Mouse (Mus musculus): ENCODE measurements around the gene Zfp398. TPM values are rescaled to one million over a fixed set of nuclear protein-coding genes. Genes with fewer than 3 reads are reported as not detected.
A peak's percentile ranks its signal among the peaks of the same experiment; 100 is the strongest.

Gene Zfp398
- polyA plus RNA-seq, 1 experiment = 26.5 TPM

DNA sequence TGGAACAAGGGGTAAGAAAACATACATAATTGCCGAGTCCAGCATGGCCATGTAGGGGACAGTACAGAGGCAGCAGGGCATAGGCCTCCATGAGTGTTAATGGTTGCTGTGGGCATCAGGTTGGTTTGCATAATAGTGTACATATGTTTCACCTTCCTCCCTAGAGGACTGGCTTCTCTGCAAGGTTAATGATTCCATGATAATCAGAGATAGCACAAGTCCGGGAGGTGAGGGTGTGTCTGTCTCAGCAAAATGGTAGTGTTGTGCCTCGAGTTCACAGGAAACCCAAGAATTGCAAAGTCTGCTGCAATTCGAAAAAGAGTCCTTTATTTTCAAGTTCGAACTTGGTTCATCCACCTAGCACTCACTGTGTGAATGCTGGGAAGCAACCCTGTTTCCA, 81.6 kb downstream of the Zfp398 start:
- DNase-seq = no peak
- no peaks in the 10 kb centered on the region for H3K36me3 ChIP-seq (ENCODE audit: control insufficient read depth, insufficient read depth, low read length)
- no peak overlapping the region for H3K27ac ChIP-seq (ENCODE audit: control insufficient read depth, insufficient read depth, low read length)
- H3K4me3 ChIP-seq (ENCODE audit: control insufficient read depth, insufficient read depth, low read length) = no peak overlapping the region
- WGBS = 93% methylated on average over 5 of the region's 5 CpGs
- H3K27me3 ChIP-seq (ENCODE audit: control insufficient read depth, insufficient read depth, low read length) = no peaks in the 10 kb centered on the region
- H3K4me1 ChIP-seq (replicated peaks; ENCODE audit: control insufficient read depth, insufficient read depth, low read length) = peaks cover 3% of the 10 kb centered on the region; the same call in 1 of the 2 replicates
- no peak for TF ChIP-seq POLR2A (IDR thresholded peaks at IDR 0.05; ENCODE audit: control insufficient read depth, extremely low read depth, insufficient read depth, low read length, poor library complexity)
- TF ChIP-seq CTCF (IDR thresholded peaks at IDR 0.05; ENCODE audit: borderline replicate concordance, control insufficient read depth, extremely low read depth, insufficient read depth, low read length, poor library complexity) = no peak

DNA sequence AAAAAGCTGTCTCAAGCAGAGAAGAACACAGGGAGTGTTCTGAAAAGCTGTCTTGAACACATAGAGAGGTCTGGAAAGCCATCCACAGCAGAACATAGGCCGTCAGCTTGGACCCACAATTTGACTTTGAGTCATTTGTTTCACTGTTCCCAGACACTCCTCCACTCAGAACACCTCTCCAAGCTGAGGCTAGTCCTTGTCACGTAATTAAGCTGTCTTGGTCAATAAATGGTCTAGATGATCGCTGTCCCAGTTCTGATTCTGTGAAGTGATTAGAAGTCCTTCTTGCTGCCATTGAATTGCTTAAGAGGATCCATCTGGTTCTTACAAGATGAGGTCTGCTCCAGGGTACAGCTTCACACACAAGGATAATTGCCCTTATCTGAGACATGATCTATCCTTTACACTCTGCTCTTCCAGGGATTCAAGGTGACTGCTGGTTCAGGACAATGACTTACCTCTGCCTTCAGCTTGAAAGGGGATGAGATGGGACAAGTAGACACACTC, 83.4 kb downstream of the Zfp398 start:
- Histone ChIP-seq H3K4me3 (ENCODE audit: control insufficient read depth, insufficient read depth, low read length) (no peak overlapping the region), H3K4me1 (replicated peaks; ENCODE audit: control insufficient read depth, insufficient read depth, low read length) (peaks cover 4% of the 10 kb centered on the region; the same call in 1 of the 2 replicates), H3K27ac (ENCODE audit: control insufficient read depth, insufficient read depth, low read length) (no peak overlapping the region), H3K36me3 (ENCODE audit: control insufficient read depth, insufficient read depth, low read length) (no peaks in the 10 kb centered on the region), H3K27me3 (ENCODE audit: control insufficient read depth, insufficient read depth, low read length) (no peaks in the 10 kb centered on the region)
- DNase-seq = no peak
- TF ChIP-seq CTCF (IDR thresholded peaks at IDR 0.05; ENCODE audit: borderline replicate concordance, control insufficient read depth, extremely low read depth, insufficient read depth, low read length, poor library complexity) (no peak), POLR2A (IDR thresholded peaks at IDR 0.05; ENCODE audit: control insufficient read depth, extremely low read depth, insufficient read depth, low read length, poor library complexity) (no peak)
- WGBS = 95% methylated on average over 3 of the region's 3 CpGs

DNA sequence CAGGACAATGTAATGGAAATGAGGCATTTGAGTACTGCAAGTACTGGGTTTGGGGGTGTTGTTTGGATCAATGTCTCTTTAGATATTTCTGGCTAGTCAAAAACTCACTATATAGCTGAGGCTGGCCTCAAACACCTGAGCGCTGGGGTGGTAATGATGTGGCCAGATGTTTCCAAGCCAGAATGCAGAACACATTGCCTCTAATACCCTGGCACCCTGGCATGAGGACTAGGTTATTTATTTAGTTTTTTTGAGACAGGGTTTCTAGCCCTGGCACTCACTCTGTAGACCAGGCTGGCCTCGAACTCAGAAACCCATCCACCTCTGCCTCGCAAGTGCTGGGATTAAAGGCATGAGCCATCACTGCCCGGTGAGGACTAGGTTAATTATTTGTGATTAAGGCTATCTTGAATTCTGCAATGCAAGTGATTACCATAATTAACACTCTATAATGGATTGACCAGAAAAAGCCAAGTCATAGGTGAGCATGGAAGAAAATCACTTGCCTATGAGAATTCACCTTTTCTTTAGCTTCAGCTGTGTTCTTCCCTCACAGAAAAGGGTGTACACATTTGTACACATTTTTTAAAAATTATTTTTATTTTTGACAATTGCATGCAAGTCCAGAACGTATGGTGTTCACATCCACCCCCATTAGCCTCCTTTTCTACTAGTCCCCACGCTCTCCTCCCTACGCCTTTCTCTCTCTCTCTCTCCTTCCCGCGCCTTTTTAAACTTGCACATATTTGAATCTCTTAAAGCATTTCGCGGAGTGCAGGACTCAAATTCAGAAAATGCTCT, 84.4 kb downstream of the Zfp398 start:
- no peak for TF ChIP-seq CTCF (IDR thresholded peaks at IDR 0.05; ENCODE audit: borderline replicate concordance, control insufficient read depth, extremely low read depth, insufficient read depth, low read length, poor library complexity)
- no peak for TF ChIP-seq POLR2A (IDR thresholded peaks at IDR 0.05; ENCODE audit: control insufficient read depth, extremely low read depth, insufficient read depth, low read length, poor library complexity)
- DNase-seq = no peak
- Histone ChIP-seq H3K4me1 (replicated peaks; ENCODE audit: control insufficient read depth, insufficient read depth, low read length) (peaks cover 4% of the 10 kb centered on the region; the same call in 1 of the 2 replicates), H3K4me3 (ENCODE audit: control insufficient read depth, insufficient read depth, low read length) (peak overlapping the region; percentile 79), H3K27me3 (ENCODE audit: control insufficient read depth, insufficient read depth, low read length) (no peaks in the 10 kb centered on the region), H3K27ac (ENCODE audit: control insufficient read depth, insufficient read depth, low read length) (no peak overlapping the region), H3K36me3 (ENCODE audit: control insufficient read depth, insufficient read depth, low read length) (no peaks in the 10 kb centered on the region)
- WGBS = 31% methylated on average over 11 of the region's 11 CpGs

GRCm38 (mm10) chr6:47920447-47921340, 85.2 kb downstream of the Zfp398 start, which contains the start of gene Zfp212:
TSS of gene Zfp212 (plus strand) at chr6:47920476.
- no peaks in the 10 kb centered on the region for H3K27me3 ChIP-seq (ENCODE audit: control insufficient read depth, insufficient read depth, low read length)
- peak within 1 kb of the TSS; percentile 92 for H3K27ac ChIP-seq (ENCODE audit: control insufficient read depth, insufficient read depth, low read length)
- peak within 1 kb of the TSS; percentile 79 for H3K4me3 ChIP-seq (ENCODE audit: control insufficient read depth, insufficient read depth, low read length)
- H3K36me3 ChIP-seq (ENCODE audit: control insufficient read depth, insufficient read depth, low read length) = no peaks in the 10 kb centered on the region
- WGBS = under 1% methylated on average over 67 of the region's 67 CpGs
- peaks cover 4% of the 10 kb centered on the region; the same call in 1 of the 2 replicates for H3K4me1 ChIP-seq (replicated peaks; ENCODE audit: control insufficient read depth, insufficient read depth, low read length)
- peak; percentile 87 for DNase-seq
- TF ChIP-seq POLR2A (IDR thresholded peaks at IDR 0.05; ENCODE audit: control insufficient read depth, extremely low read depth, insufficient read depth, low read length, poor library complexity) (peak; percentile 80), CTCF (IDR thresholded peaks at IDR 0.05; ENCODE audit: borderline replicate concordance, control insufficient read depth, extremely low read depth, insufficient read depth, low read length, poor library complexity) (peak; percentile 34; the same call in 1 of the 2 replicates)

Other genes with a start within 250 kb of the Zfp398 start
- 56.3 and 70.2 TPM in 2 replicates for gene Ezh2, start 240.3 kb upstream of the Zfp398 start, polyA plus RNA-seq (2012; rRNA removed)
- gene Pdia4, start 22.2 kb upstream of the Zfp398 start, polyA plus RNA-seq (2012; rRNA removed) = 24.7 and 25.4 TPM in 2 replicates
- gene Zfp786, start 4.8 kb upstream of the Zfp398 start, polyA plus RNA-seq (2012; rRNA removed) = 0.24 and 0.31 TPM in 2 replicates
- 13.8 and 15.0 TPM in 2 replicates for gene Zfp282, start 41.5 kb downstream of the Zfp398 start, polyA plus RNA-seq (2012; rRNA removed)
- gene Zfp212, start 84.8 kb downstream of the Zfp398 start, polyA plus RNA-seq (2012; rRNA removed) = 25.3 and 26.4 TPM in 2 replicates
- gene Zfp956, start 117.7 kb downstream of the Zfp398 start, polyA plus RNA-seq (2012; rRNA removed) = 35.6 and 38.4 TPM in 2 replicates
- 43.5 and 45.5 TPM in 2 replicates for gene Zfp777, start 213.2 kb downstream of the Zfp398 start, polyA plus RNA-seq (2012; rRNA removed)

All from thymus, adult 2 months (tissue).